8 mouse cellular contexts compared by ENCODE assay signal in genomic region chr4:134511730-134512129, GRCm38 (mm10). TPM values are rescaled to one million over a fixed set of nuclear protein-coding genes. Genes with fewer than 3 reads are reported as not detected.
A peak's percentile ranks its signal among the peaks of the same experiment; 100 is the strongest.
DNase-seq lines count a peak whose midpoint lies in the region; ATAC-seq and TF ChIP-seq lines count a peak whose summit lies in the region.

No protein-coding gene starts in this region.

- TF ChIP-seq EP300 in liver, embryonic 14.5 days (IDR thresholded peaks at IDR 0.05; ENCODE audit: low read depth) = no peak

- in situ Hi-C loops in ES-E14 (cut with MboI; ENCODE audit: low sequenced_read_pairs in 2 of 2, unreplicated experiment in 2 of 2) = no loop called here

- TF ChIP-seq CTCF in liver, embryonic 14.5 days (IDR thresholded peaks at IDR 0.05; ENCODE audit: low read depth) = no peak
- TF ChIP-seq CTCF in gastrocnemius, adult 2 months (IDR thresholded peaks at IDR 0.05) = no peak

- peaks cover 13 to 37% of the 10 kb centered on the region in 2 experiments for H3K4me1 ChIP-seq in heart, embryonic 14.5 days (ENCODE audit: control insufficient read depth in 2 of 2, insufficient read depth in 2 of 2, low read length in 2 of 2)
- H3K4me1 ChIP-seq in ES-E14 (ENCODE audit: control insufficient read depth in 2 of 2, insufficient read depth in 2 of 2, low read length in 2 of 2, poor library complexity in 1 of 2) = peaks cover 4 to 13% of the 10 kb centered on the region in 2 experiments
- H3K4me1 ChIP-seq in hindbrain, embryonic 11.5 days (replicated peaks; ENCODE audit: control insufficient read depth, insufficient read depth, low read length) = no peaks in the 10 kb centered on the region
- H3K4me1 ChIP-seq in liver, embryonic 14.5 days (replicated peaks; ENCODE audit: control insufficient read depth in 2 of 2, insufficient read depth in 2 of 2, low read length in 1 of 2) = peaks cover 45 to 54% of the 10 kb centered on the region in 2 experiments

- WGBS in heart, embryonic 14.5 days = 64% methylated on average over 6 of the region's 6 CpGs
- 84% methylated on average over 6 of the region's 6 CpGs for WGBS in hindbrain, embryonic 11.5 days
- WGBS in liver, embryonic 14.5 days (ENCODE audit: insufficient replicate concordance) = 16% methylated on average over 6 of the region's 6 CpGs

- no peak overlapping the region for H3K27ac ChIP-seq in heart, embryonic 14.5 days (replicated peaks in 1 of 2; ENCODE audit: control insufficient read depth in 1 of 2, insufficient read depth in 1 of 2, low read depth in 2 of 2, low read length in 2 of 2)
- no peak overlapping the region; the same call in 1 of the 2 replicates for H3K27ac ChIP-seq in ES-E14 (ENCODE audit: insufficient read depth, low read depth, low read length, poor library complexity, severe bottlenecking)
- H3K27ac ChIP-seq in hindbrain, embryonic 11.5 days (ENCODE audit: low read depth, low read length) = no peak overlapping the region
- H3K27ac ChIP-seq in liver, embryonic 14.5 days = peak overlapping the region; percentile 68
- no peak overlapping the region for H3K27ac ChIP-seq in gastrocnemius, adult 2 months

- peak overlapping the region; percentile 80 for H3K4me2 ChIP-seq in heart, embryonic 14.5 days (ENCODE audit: low read length)
- H3K4me2 ChIP-seq in hindbrain, embryonic 11.5 days (replicated peaks; ENCODE audit: low read depth, low read length) = peak overlapping the region; percentile 86
- H3K4me2 ChIP-seq in liver, embryonic 14.5 days (ENCODE audit: low read depth) = peak overlapping the region; percentile 79

- no peak for ATAC-seq in heart, embryonic 14.5 days (ENCODE audit: insufficient number of reproducible peaks, insufficient read depth, low FRiP score, low read depth)
- ATAC-seq in hindbrain, embryonic 11.5 days (ENCODE audit: low FRiP score) = no peak
- ATAC-seq in liver, embryonic 14.5 days (ENCODE audit: insufficient read depth) = no peak

- H3K9ac ChIP-seq in heart, embryonic 14.5 days (ENCODE audit: low read length) = peak overlapping the region; percentile 73
- H3K9ac ChIP-seq in ES-E14 (ENCODE audit: insufficient read depth, low read depth, low read length, poor library complexity, severe bottlenecking) = peak overlapping the region; percentile 80; the same call in 1 of the 2 replicates
- no peak overlapping the region for H3K9ac ChIP-seq in hindbrain, embryonic 11.5 days (ENCODE audit: low read depth, low read length)
- H3K9ac ChIP-seq in liver, embryonic 14.5 days (replicated peaks) = peak overlapping the region; percentile 68

- H3K9me3 ChIP-seq in heart, embryonic 14.5 days (ENCODE audit: control insufficient read depth, low read length) = no peaks in the 10 kb centered on the region
- no peaks in the 10 kb centered on the region for H3K9me3 ChIP-seq in ES-E14 (ENCODE audit: control insufficient read depth, insufficient read depth, low read depth, low read length)
- H3K9me3 ChIP-seq in hindbrain, embryonic 11.5 days (ENCODE audit: control insufficient read depth, low read length) = no peaks in the 10 kb centered on the region
- no peaks in the 10 kb centered on the region for H3K9me3 ChIP-seq in liver, embryonic 14.5 days (ENCODE audit: control insufficient read depth, low read length)

- no peak for DNase-seq in heart, postnatal 4 days
- no peak for DNase-seq in ES-E14 (ENCODE audit: low read depth, low spot score)
- DNase-seq in hindbrain, embryonic 11.5 days (ENCODE audit: low spot score) = no peak
- no peak for DNase-seq in liver, embryonic 14.5 days (ENCODE audit: low read depth in 3 of 3, low spot score in 3 of 3)
- no peak for DNase-seq in gastrocnemius, adult 2 months
- DNase-seq in cerebellum, adult 11-12 months = no peak
- DNase-seq in cerebellum, postnatal 14 days = no peak

- peak overlapping the region; percentile 12 to 61 for H3K4me3 ChIP-seq in heart, embryonic 14.5 days (ENCODE audit: control insufficient read depth in 1 of 2, insufficient read depth in 1 of 2, low read depth in 1 of 2, low read length in 2 of 2)
- H3K4me3 ChIP-seq in ES-E14 (ENCODE audit: insufficient read depth in 1 of 2, low read depth in 1 of 2, low read length in 2 of 2, poor library complexity in 1 of 2, severe bottlenecking in 1 of 2) = peak overlapping the region; percentile 67 to 87
- peak overlapping the region; percentile 59 for H3K4me3 ChIP-seq in hindbrain, embryonic 11.5 days (ENCODE audit: low read depth, low read length)
- H3K4me3 ChIP-seq in liver, embryonic 14.5 days (ENCODE audit: insufficient read depth in 1 of 2, low read depth in 2 of 2, low read length in 2 of 2) = peak overlapping the region; percentile 70
- no peak overlapping the region for H3K4me3 ChIP-seq in gastrocnemius, adult 2 months

- peaks cover 16% of the 10 kb centered on the region for H3K36me3 ChIP-seq in heart, embryonic 14.5 days (ENCODE audit: control insufficient read depth, insufficient read depth, low read length)
- H3K36me3 ChIP-seq in ES-E14 (ENCODE audit: control insufficient read depth, insufficient read depth, low read length, poor library complexity, severe bottlenecking) = peaks cover 6% of the 10 kb centered on the region; the same call in 1 of the 2 replicates
- H3K36me3 ChIP-seq in hindbrain, embryonic 11.5 days (ENCODE audit: control insufficient read depth, insufficient read depth, low read length) = no peaks in the 10 kb centered on the region
- H3K36me3 ChIP-seq in liver, embryonic 14.5 days (replicated peaks; ENCODE audit: control insufficient read depth, insufficient read depth, low read depth) = peaks cover 6% of the 10 kb centered on the region

- intact Hi-C loops in gastrocnemius, adult 2 months (cut with DNase I) = no loop called here

- no peaks in the 10 kb centered on the region for H3K27me3 ChIP-seq in heart, embryonic 14.5 days (ENCODE audit: control insufficient read depth, insufficient read depth, low read length)
- H3K27me3 ChIP-seq in hindbrain, embryonic 11.5 days (ENCODE audit: control insufficient read depth, insufficient read depth, low read length) = no peaks in the 10 kb centered on the region
- H3K27me3 ChIP-seq in liver, embryonic 14.5 days (ENCODE audit: control insufficient read depth, insufficient read depth, low read length) = no peaks in the 10 kb centered on the region

TF ChIP-seq in ES-E14, 5 proteins besides CTCF, POLR2A, EP300 and RAD21:
- TF ChIP-seq MAFK (IDR thresholded peaks at IDR 0.05; ENCODE audit: insufficient read depth, low read depth, low read length) = no peak
- no peak for TF ChIP-seq CHD2 (IDR thresholded peaks at IDR 0.05; ENCODE audit: low read depth, low read length)
- no peak for TF ChIP-seq ZNF384 (IDR thresholded peaks at IDR 0.05; ENCODE audit: low read depth, low read length)
- TF ChIP-seq ZC3H11A (IDR thresholded peaks at IDR 0.05; ENCODE audit: borderline replicate concordance, low read depth, low read length) = no peak
- TF ChIP-seq HCFC1 (IDR thresholded peaks at IDR 0.05; ENCODE audit: borderline replicate concordance, insufficient read depth, low read length) = no peak

RNA-seq across cellular contexts. Expression of gene Aunip, which starts 0.9 kb away (rescaled TPM):
- polyA plus RNA-seq in heart, embryonic 14.5 days (2014; fragmentation: Nextera tagmentation; extraction: Ambion mirVana) = 2.3 and 3.2 TPM in 2 replicates
- total RNA-seq in heart, postnatal 4 days (2021) = 1 to 10 TPM; 2.9 to 3.6 TPM
- 13.7 and 18.3 TPM in 2 replicates for total RNA-seq in ES-E14 (2012; rRNA removed)
- 4.4 and 6.1 TPM in 2 replicates for polyA plus RNA-seq in hindbrain, embryonic 11.5 days (2014; fragmentation: Nextera tagmentation; extraction: Ambion mirVana)
- polyA plus RNA-seq in liver, embryonic 14.5 days (2012; rRNA removed) = 13.5 and 21.0 TPM in 2 replicates
- 7.6 and 10.2 TPM in 2 replicates for polyA plus RNA-seq in liver, embryonic 14.5 days (2014; fragmentation: Nextera tagmentation; extraction: Ambion mirVana)
- not detected for total RNA-seq in gastrocnemius, adult 2 months (2021)

RNA-seq across cellular contexts. Expression of gene Paqr7, which starts 15.2 kb away (rescaled TPM):
- polyA plus RNA-seq in heart, embryonic 14.5 days (2014; fragmentation: Nextera tagmentation; extraction: Ambion mirVana) = 4.2 and 4.6 TPM in 2 replicates
- total RNA-seq in heart, postnatal 4 days (2021) = 1 to 10 TPM; 8.2 to 9.0 TPM
- 4.8 and 6.9 TPM in 2 replicates for total RNA-seq in ES-E14 (2012; rRNA removed)
- polyA plus RNA-seq in hindbrain, embryonic 11.5 days (2014; fragmentation: Nextera tagmentation; extraction: Ambion mirVana) = 1.7 and 2.5 TPM in 2 replicates
- polyA plus RNA-seq in liver, embryonic 14.5 days (2012; rRNA removed) = 4.1 and 5.7 TPM in 2 replicates
- 1.9 and 2.3 TPM in 2 replicates for polyA plus RNA-seq in liver, embryonic 14.5 days (2014; fragmentation: Nextera tagmentation; extraction: Ambion mirVana)
- 1 to 10 TPM; 1.7 to 2.3 TPM for total RNA-seq in gastrocnemius, adult 2 months (2021)

RNA-seq across cellular contexts. Expression of gene Mtfr1l, which starts 23.5 kb away (rescaled TPM):
- polyA plus RNA-seq in heart, embryonic 14.5 days (2014; fragmentation: Nextera tagmentation; extraction: Ambion mirVana) = 170 and 175 TPM in 2 replicates
- total RNA-seq in heart, postnatal 4 days (2021) = 100 to 1,000 TPM; 145 to 150 TPM
- 38.2 and 43.7 TPM in 2 replicates for total RNA-seq in ES-E14 (2012; rRNA removed)
- polyA plus RNA-seq in hindbrain, embryonic 11.5 days (2014; fragmentation: Nextera tagmentation; extraction: Ambion mirVana) = 136 and 138 TPM in 2 replicates
- 27.0 and 28.4 TPM in 2 replicates for polyA plus RNA-seq in liver, embryonic 14.5 days (2012; rRNA removed)
- polyA plus RNA-seq in liver, embryonic 14.5 days (2014; fragmentation: Nextera tagmentation; extraction: Ambion mirVana) = 41.6 and 48.5 TPM in 2 replicates
- 100 to 1,000 TPM; 131 to 136 TPM for total RNA-seq in gastrocnemius, adult 2 months (2021)

RNA-seq across cellular contexts. Expression of gene Selenon, which starts 40.2 kb away (rescaled TPM):
- 41.5 and 43.6 TPM in 2 replicates for polyA plus RNA-seq in heart, embryonic 14.5 days (2014; fragmentation: Nextera tagmentation; extraction: Ambion mirVana)
- 10 to 100 TPM; 46.4 to 49.9 TPM for total RNA-seq in heart, postnatal 4 days (2021)
- total RNA-seq in ES-E14 (2012; rRNA removed) = 5.1 and 8.3 TPM in 2 replicates
- polyA plus RNA-seq in hindbrain, embryonic 11.5 days (2014; fragmentation: Nextera tagmentation; extraction: Ambion mirVana) = 16.7 and 22.7 TPM in 2 replicates
- polyA plus RNA-seq in liver, embryonic 14.5 days (2012; rRNA removed) = 3.6 and 4.6 TPM in 2 replicates
- 1.9 and 3.4 TPM in 2 replicates for polyA plus RNA-seq in liver, embryonic 14.5 days (2014; fragmentation: Nextera tagmentation; extraction: Ambion mirVana)
- 1 to 10 TPM; 4.4 to 6.3 TPM for total RNA-seq in gastrocnemius, adult 2 months (2021)

RNA-seq across cellular contexts. Expression of gene Stmn1, which starts 43.6 kb away (rescaled TPM):
- polyA plus RNA-seq in heart, embryonic 14.5 days (2014; fragmentation: Nextera tagmentation; extraction: Ambion mirVana) = 933 and 977 TPM in 2 replicates
- 100 to 1,000 TPM; 312 to 327 TPM for total RNA-seq in heart, postnatal 4 days (2021)
- 322 and 361 TPM in 2 replicates for total RNA-seq in ES-E14 (2012; rRNA removed)
- 4,486 and 4,492 TPM in 2 replicates for polyA plus RNA-seq in hindbrain, embryonic 11.5 days (2014; fragmentation: Nextera tagmentation; extraction: Ambion mirVana)
- polyA plus RNA-seq in liver, embryonic 14.5 days (2012; rRNA removed) = 46.2 and 104 TPM in 2 replicates
- 404 and 464 TPM in 2 replicates for polyA plus RNA-seq in liver, embryonic 14.5 days (2014; fragmentation: Nextera tagmentation; extraction: Ambion mirVana)
- total RNA-seq in gastrocnemius, adult 2 months (2021) = 1 to 10 TPM; 3.0 to 3.8 TPM
